Mouse (Mus musculus): ENCODE results near the gene Zfp78.

Gene Zfp78

GRCm38 (mm10) chr7:6389449-6389848 is 26.4 kb downstream of the Zfp78 start:
- no peak for DNase-seq

- peak; percentile 72 for DNase-seq
Observed at GRCm38 (mm10) chr7:6397996-6398975, 35.2 kb downstream of the Zfp78 start, which contains the start of gene Smim17. Smim17 (plus strand) TSS chr7:6398715.

- DNase-seq = peak; percentile 58
Observed at GRCm38 (mm10) chr7:6410043-6410442, 47.0 kb downstream of the Zfp78 start, which contains the start of gene Gm20715. Gm20715 (plus strand) TSS chr7:6410277.

- DNase-seq = peak; percentile 29
Observed at GRCm38 (mm10) chr7:6414626-6415441, 51.8 kb downstream of the Zfp78 start.

DNA sequence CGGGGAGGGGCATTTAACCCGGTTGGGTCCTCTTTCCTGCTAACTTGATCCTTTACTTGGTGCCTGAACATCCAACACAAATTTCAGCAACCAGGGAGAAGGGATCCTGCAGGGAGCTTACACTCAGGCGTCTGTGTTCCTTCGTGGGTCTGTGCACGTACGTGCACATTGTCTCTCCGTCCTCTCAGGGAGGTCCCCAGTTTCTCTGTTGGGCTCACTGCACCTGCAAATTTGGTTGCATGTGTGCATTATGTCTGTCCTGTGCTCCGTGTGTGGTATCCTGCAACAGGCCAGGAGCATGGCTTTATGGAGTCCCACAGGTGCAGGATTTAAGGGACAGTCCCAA is 52.3 kb downstream of the Zfp78 start:
- no peak for DNase-seq

DNA sequence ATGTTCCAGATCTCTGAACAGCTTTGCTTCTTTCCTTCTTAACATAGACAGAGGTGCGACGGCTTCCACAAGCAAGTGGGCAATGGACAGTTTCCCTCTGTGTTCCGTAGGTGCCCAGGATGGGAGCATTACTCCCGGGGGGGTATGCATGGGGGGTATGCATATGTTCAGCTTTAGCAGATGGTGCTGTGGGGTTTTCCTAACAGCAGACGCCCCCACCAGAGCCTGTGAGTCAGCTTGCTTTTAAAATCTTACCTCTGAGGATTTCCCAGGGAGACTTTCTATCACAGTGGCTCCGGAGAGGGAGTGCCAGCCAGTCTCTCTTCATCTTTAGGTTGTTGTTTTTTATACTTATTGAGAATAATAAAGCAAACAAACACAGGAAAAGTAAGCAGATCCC is 56.8 kb downstream of the Zfp78 start:
- peak; percentile 59 for DNase-seq

DNA sequence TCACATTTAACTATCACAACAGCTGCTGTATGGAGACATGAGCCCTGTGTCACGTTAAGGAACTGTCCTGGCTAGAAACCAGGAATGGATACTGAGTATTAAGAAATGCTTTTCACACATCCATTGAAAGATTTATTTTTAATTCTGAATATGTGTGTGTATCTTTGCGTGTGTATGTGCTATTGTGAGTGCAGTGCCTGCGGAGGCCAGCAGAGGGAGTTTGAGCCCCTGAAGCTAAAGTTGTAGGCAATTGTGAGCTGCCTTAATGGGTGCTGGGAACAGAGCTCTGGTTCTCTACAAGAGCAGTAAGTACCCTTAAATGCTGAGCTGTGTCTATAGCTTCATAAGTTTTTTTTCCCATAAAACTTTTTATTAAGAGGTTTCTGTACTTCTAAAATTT is 66.3 kb downstream of the Zfp78 start:
- no peak for DNase-seq

DNA sequence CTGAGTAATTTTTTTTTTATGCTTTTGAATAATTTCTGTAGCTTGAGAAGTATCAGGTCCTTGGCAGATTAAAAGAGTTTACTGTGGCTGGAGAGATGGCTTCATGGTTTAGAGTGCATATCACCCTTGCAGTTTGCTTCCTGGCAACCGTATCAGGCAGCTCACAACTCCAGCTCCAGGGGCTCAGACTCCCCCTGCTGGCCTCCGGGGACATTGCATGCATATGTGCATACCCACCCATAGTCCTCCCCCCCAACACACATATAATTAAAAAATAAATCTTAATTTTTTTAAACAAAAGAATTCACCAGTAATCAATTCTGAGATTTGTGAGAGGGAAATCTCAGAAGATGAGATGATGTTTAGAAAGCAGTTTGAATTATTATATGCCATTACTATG is 67.3 kb downstream of the Zfp78 start:
- no peak for DNase-seq

Data from right cerebral cortex, postnatal 25 days (tissue).